Comparison of ENCODE assay signal across 12 mouse cellular contexts in genomic region chr5:9622264-9623094, GRCm38 (mm10).
DNase-seq lines count a peak whose midpoint lies in the region; ATAC-seq and TF ChIP-seq lines count a peak whose summit lies in the region.
"Had no signal": no experiment of that assay in that cellular context is flagged by ENCODE, and none has a peak within 500 bp of the region (broad histone marks: within the 10 kb centered on the region; RNA-seq: fewer than 3 reads in every experiment).

No protein-coding gene starts in this region.

- no peak overlapping the region for H3K27ac ChIP-seq in embryonic facial prominence, embryonic 14.5 days (replicated peaks; ENCODE audit: low read depth, low read length)
- H3K27ac ChIP-seq in embryonic facial prominence, embryonic 10.5 days (replicated peaks), result no peak overlapping the region
- H3K27ac ChIP-seq in hindbrain, embryonic 10.5 days, result peak overlapping the region; percentile 50; the same call in 1 of the 2 replicates
- H3K27ac ChIP-seq in midbrain, embryonic 14.5 days (replicated peaks; ENCODE audit: low read depth, low read length), result no peak overlapping the region

- H3K9ac ChIP-seq in embryonic facial prominence, embryonic 14.5 days (ENCODE audit: low read depth, low read length), result no peak overlapping the region
- no peak overlapping the region for H3K9ac ChIP-seq in midbrain, embryonic 14.5 days (replicated peaks; ENCODE audit: low read length)

- ATAC-seq in embryonic facial prominence, embryonic 14.5 days (ENCODE audit: low read depth), result 0 out of 2 replicates have a peak, but pooled peaks have one; percentile 26
- no peak for ATAC-seq in midbrain, embryonic 14.5 days (ENCODE audit: low FRiP score, low TSS enrichment)
- ATAC-seq: lung, postnatal 0 days had no signal

- no peak for DNase-seq in embryonic facial prominence, embryonic 14.5 days (ENCODE audit: low spot score)
- DNase-seq in embryonic facial prominence, embryonic 10.5 days (ENCODE audit: low spot score), result no peak
- peak; percentile 46 for DNase-seq in brain, embryonic 14.5 days (ENCODE audit: low read depth)
- peak; percentile 3 for DNase-seq in hindbrain, embryonic 10.5 days (ENCODE audit: low spot score)
- peak; percentile 9 for DNase-seq in midbrain, embryonic 14.5 days
- no peak for DNase-seq in adrenal gland, postnatal 14 days
- DNase-seq in spleen, adult 18-20 months, result no peak
- no peak for DNase-seq in urinary bladder, postnatal 36 days (ENCODE audit: low spot score in 2 of 2)
- DNase-seq: kidney, postnatal 10 days; right cerebral cortex, adult 18-20 months; thymus, postnatal 14 days had no signal

- TF ChIP-seq CTCF in brain, embryonic 14.5 days (IDR thresholded peaks at IDR 0.05; ENCODE audit: borderline replicate concordance, extremely low read depth, insufficient read depth, insufficient read length), result no peak

- H3K36me3 ChIP-seq in embryonic facial prominence, embryonic 14.5 days (ENCODE audit: control insufficient read depth, insufficient read depth, low read length), result no peaks in the 10 kb centered on the region
- no peaks in the 10 kb centered on the region for H3K36me3 ChIP-seq in embryonic facial prominence, embryonic 10.5 days (replicated peaks)
- no peaks in the 10 kb centered on the region for H3K36me3 ChIP-seq in hindbrain, embryonic 10.5 days
- H3K36me3 ChIP-seq in midbrain, embryonic 14.5 days (ENCODE audit: control insufficient read depth, insufficient read depth, low read length), result no peaks in the 10 kb centered on the region

- no peaks in the 10 kb centered on the region for H3K4me1 ChIP-seq in embryonic facial prominence, embryonic 14.5 days (ENCODE audit: control insufficient read depth, insufficient read depth, low read length)
- H3K4me1 ChIP-seq in embryonic facial prominence, embryonic 10.5 days, result 0 out of 2 replicates have a peak, but pooled peaks cover 5% of the 10 kb centered on the region
- H3K4me1 ChIP-seq in hindbrain, embryonic 10.5 days (replicated peaks), result peaks cover 8% of the 10 kb centered on the region
- H3K4me1 ChIP-seq in midbrain, embryonic 14.5 days (ENCODE audit: control insufficient read depth, insufficient read depth, low read length), result no peaks in the 10 kb centered on the region

- H3K4me3 ChIP-seq in embryonic facial prominence, embryonic 14.5 days (ENCODE audit: low read depth, low read length), result no peak overlapping the region
- H3K4me3 ChIP-seq in embryonic facial prominence, embryonic 10.5 days, result no peak overlapping the region
- no peak overlapping the region for H3K4me3 ChIP-seq in hindbrain, embryonic 10.5 days
- no peak overlapping the region for H3K4me3 ChIP-seq in midbrain, embryonic 14.5 days (replicated peaks; ENCODE audit: low read depth, low read length)

- no peaks in the 10 kb centered on the region for H3K27me3 ChIP-seq in embryonic facial prominence, embryonic 14.5 days (replicated peaks; ENCODE audit: control insufficient read depth, insufficient read depth, low read length)
- H3K27me3 ChIP-seq in embryonic facial prominence, embryonic 10.5 days (replicated peaks; ENCODE audit: low read depth, poor library complexity, severe bottlenecking), result no peaks in the 10 kb centered on the region
- no peaks in the 10 kb centered on the region for H3K27me3 ChIP-seq in hindbrain, embryonic 10.5 days (ENCODE audit: insufficient read depth, poor library complexity, severe bottlenecking)
- H3K27me3 ChIP-seq in midbrain, embryonic 14.5 days (ENCODE audit: control insufficient read depth, insufficient read depth, low read length), result no peaks in the 10 kb centered on the region

- TF ChIP-seq POLR2A in brain, embryonic 14.5 days (IDR thresholded peaks at IDR 0.05; ENCODE audit: borderline replicate concordance, extremely low read depth, insufficient read depth, insufficient read length, poor library complexity, severe bottlenecking), result no peak

- 55% methylated on average over 4 of the region's 4 CpGs for WGBS in embryonic facial prominence, embryonic 14.5 days
- WGBS in embryonic facial prominence, embryonic 10.5 days, result 59% methylated on average over 4 of the region's 4 CpGs
- 58% methylated on average over 4 of the region's 4 CpGs for WGBS in hindbrain, embryonic 10.5 days
- WGBS in midbrain, embryonic 14.5 days, result 57% methylated on average over 4 of the region's 4 CpGs

- H3K4me2 ChIP-seq in embryonic facial prominence, embryonic 14.5 days (ENCODE audit: low read depth, low read length), result no peak overlapping the region
- no peak overlapping the region for H3K4me2 ChIP-seq in midbrain, embryonic 14.5 days (ENCODE audit: low read length)

- H3K9me3 ChIP-seq in embryonic facial prominence, embryonic 14.5 days (ENCODE audit: control insufficient read depth, low read length), result no peaks in the 10 kb centered on the region
- no peaks in the 10 kb centered on the region for H3K9me3 ChIP-seq in embryonic facial prominence, embryonic 10.5 days
- H3K9me3 ChIP-seq in hindbrain, embryonic 10.5 days, result no peaks in the 10 kb centered on the region
- H3K9me3 ChIP-seq in midbrain, embryonic 14.5 days (ENCODE audit: control insufficient read depth, low read length), result no peaks in the 10 kb centered on the region

Comparison
In these comparisons a context has a peak if more than half of its experiments do, and no peak if none do; other contexts are left out.
1. DNase-seq: peak in brain, embryonic 14.5 days (single experiment), hindbrain, embryonic 10.5 days (single experiment) and midbrain, embryonic 14.5 days (single experiment); none in embryonic facial prominence, embryonic 14.5 days (single experiment), embryonic facial prominence, embryonic 10.5 days (single experiment), adrenal gland, postnatal 14 days (single experiment), spleen, adult 18-20 months (0 of 2) and urinary bladder, postnatal 36 days (0 of 2).